In the genomic region with DNA sequence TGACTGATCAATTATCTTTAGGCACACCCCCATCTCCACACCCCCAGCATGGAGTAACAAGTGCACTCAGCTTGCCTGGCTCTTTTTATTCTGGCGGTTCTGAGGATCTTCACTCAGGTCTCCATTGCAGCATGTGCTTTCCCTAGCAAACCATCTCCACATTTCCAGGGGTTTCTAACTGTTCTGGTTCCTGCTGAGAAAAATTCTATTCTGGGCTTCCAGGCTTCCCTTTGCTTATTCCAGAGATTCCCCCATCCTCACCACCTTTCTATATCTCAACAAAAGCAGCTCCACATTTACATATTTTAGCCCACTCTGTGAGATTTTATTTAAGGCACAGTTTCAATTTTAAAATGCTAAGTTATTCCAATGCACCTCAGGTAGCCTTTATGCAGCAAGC, we compare ENCODE assay signal across 26 mouse cellular contexts. TPM values are rescaled to one million over a fixed set of nuclear protein-coding genes. Genes with fewer than 3 reads are reported as not detected.
"Had no signal": no experiment of that assay in that cellular context is flagged by ENCODE, and none has a peak within 500 bp of the region (broad histone marks: within the 10 kb centered on the region; RNA-seq: fewer than 3 reads in every experiment).

No protein-coding gene starts in this region.

- ATAC-seq: liver, embryonic 12.5 days; liver, postnatal 0 days; lung, postnatal 0 days; midbrain, embryonic 13.5 days; midbrain, embryonic 15.5 days; midbrain, embryonic 16.5 days had no signal

- DNase-seq: left cerebral cortex, postnatal 4 days; liver; liver, embryonic 13.5 days; liver, postnatal 0 days; lung, adult 18-20 months; lung, adult 2 months; lung, embryonic 14.5 days; lung, postnatal 10 days; lung, postnatal 14 days; lung, postnatal 36 days; lung, postnatal 4 days; midbrain, embryonic 14.5 days had no signal

RNA-seq across cellular contexts. Expression of a gene that starts 49.7 kb away (rescaled TPM):
- total RNA-seq: left cerebral cortex, postnatal 10 days; left cerebral cortex, postnatal 14 days; left cerebral cortex, postnatal 25 days; left cerebral cortex, postnatal 36 days; left cerebral cortex, postnatal 4 days; liver, adult 2 months; megakaryocyte progenitor cell, adult 5-6 weeks; megakaryocyte, adult 5-6 weeks; megakaryocyte-erythroid progenitor cell, adult 5-6 weeks; monocyte, adult 5-6 weeks had no signal
